Mouse (Mus musculus): ENCODE results near the gene Zbtb9. TPM values are rescaled to one million over a fixed set of nuclear protein-coding genes. Genes with fewer than 3 reads are reported as not detected.

Zbtb9 gene
- total and polyA plus RNA-seq, 2 experiments from 2014 or later: 4.0 to 5.4 TPM

GRCm38 (mm10) chr17:26949866-26950265 is 23.1 kb upstream of the Zbtb9 start:
- Histone ChIP-seq H3K4me2 (ENCODE audit: low read depth, low read length) (no peak overlapping the region), H3K27ac (ENCODE audit: low read depth) (0 out of 2 replicates have a peak overlapping the region, but pooled peaks have one; percentile 15), H3K36me3 (replicated peaks; ENCODE audit: control insufficient read depth, insufficient read depth, low read length) (no peaks in the 10 kb centered on the region), H3K4me1 (ENCODE audit: control insufficient read depth, insufficient read depth) (peaks cover 44% of the 10 kb centered on the region), H3K9me3 (replicated peaks; ENCODE audit: control insufficient read depth, low read length) (no peaks in the 10 kb centered on the region), H3K27me3 (ENCODE audit: control insufficient read depth, insufficient read depth, low read length) (no peaks in the 10 kb centered on the region), H3K9ac (replicated peaks; ENCODE audit: low read depth, low read length) (no peak overlapping the region), H3K4me3 (ENCODE audit: low read depth, low read length) (no peak overlapping the region)
- WGBS: 61% methylated on average over 5 of the region's 5 CpGs
- no peak for DNase-seq (ENCODE audit: low spot score)
- no peak for TF ChIP-seq CTCF (IDR thresholded peaks at IDR 0.05; ENCODE audit: low read depth)
- ATAC-seq (ENCODE audit: insufficient read depth, low read depth): no peak

GRCm38 (mm10) chr17:26950560-26951288 is 22.2 kb upstream of the Zbtb9 start:
- no peak overlapping the region for H3K27ac ChIP-seq (ENCODE audit: low read depth)
- WGBS: 46% methylated on average over 7 of the region's 7 CpGs
- no peaks in the 10 kb centered on the region for H3K9me3 ChIP-seq (replicated peaks; ENCODE audit: control insufficient read depth, low read length)
- peak overlapping the region; percentile 57 for H3K4me2 ChIP-seq (ENCODE audit: low read depth, low read length)
- H3K9ac ChIP-seq (replicated peaks; ENCODE audit: low read depth, low read length): no peak overlapping the region
- no peaks in the 10 kb centered on the region for H3K27me3 ChIP-seq (ENCODE audit: control insufficient read depth, insufficient read depth, low read length)
- DNase-seq (ENCODE audit: low spot score) (no peak), ATAC-seq (ENCODE audit: insufficient read depth, low read depth) (no peak)
- H3K4me3 ChIP-seq (ENCODE audit: low read depth, low read length): peak overlapping the region; percentile 31
- TF ChIP-seq EP300 (IDR thresholded peaks at IDR 0.05; ENCODE audit: low read depth): no peak
- TF ChIP-seq CTCF (IDR thresholded peaks at IDR 0.05; ENCODE audit: low read depth): no peak
- H3K36me3 ChIP-seq (replicated peaks; ENCODE audit: control insufficient read depth, insufficient read depth, low read length): no peaks in the 10 kb centered on the region
- peaks cover 48% of the 10 kb centered on the region for H3K4me1 ChIP-seq (ENCODE audit: control insufficient read depth, insufficient read depth)

GRCm38 (mm10) chr17:26951406-26951805 is 21.6 kb upstream of the Zbtb9 start:
- Histone ChIP-seq H3K36me3 (replicated peaks; ENCODE audit: control insufficient read depth, insufficient read depth, low read length) (no peaks in the 10 kb centered on the region), H3K4me3 (ENCODE audit: low read depth, low read length) (peak overlapping the region; percentile 31), H3K27ac (ENCODE audit: low read depth) (no peak overlapping the region), H3K27me3 (ENCODE audit: control insufficient read depth, insufficient read depth, low read length) (no peaks in the 10 kb centered on the region), H3K9me3 (replicated peaks; ENCODE audit: control insufficient read depth, low read length) (no peaks in the 10 kb centered on the region), H3K9ac (replicated peaks; ENCODE audit: low read depth, low read length) (peak overlapping the region; percentile 31; the same call in 1 of the 2 replicates), H3K4me2 (ENCODE audit: low read depth, low read length) (peak overlapping the region; percentile 57), H3K4me1 (ENCODE audit: control insufficient read depth, insufficient read depth) (peaks cover 48% of the 10 kb centered on the region)
- DNase-seq (ENCODE audit: low spot score) (peak; percentile 52), ATAC-seq (ENCODE audit: insufficient read depth, low read depth) (peak; percentile 37; the same call in 1 of the 2 replicates)
- WGBS: 6% methylated on average over 11 of the region's 11 CpGs
- TF ChIP-seq EP300 (IDR thresholded peaks at IDR 0.05; ENCODE audit: low read depth) (no peak), CTCF (IDR thresholded peaks at IDR 0.05; ENCODE audit: low read depth) (no peak)

GRCm38 (mm10) chr17:26951952-26952877 is 20.8 kb upstream of the Zbtb9 start:
- Histone ChIP-seq H3K9ac (replicated peaks; ENCODE audit: low read depth, low read length) (peak overlapping the region; percentile 31), H3K4me3 (ENCODE audit: low read depth, low read length) (peak overlapping the region; percentile 31), H3K36me3 (replicated peaks; ENCODE audit: control insufficient read depth, insufficient read depth, low read length) (no peaks in the 10 kb centered on the region), H3K4me2 (ENCODE audit: low read depth, low read length) (peak overlapping the region; percentile 57), H3K4me1 (ENCODE audit: control insufficient read depth, insufficient read depth) (peaks cover 48% of the 10 kb centered on the region), H3K9me3 (replicated peaks; ENCODE audit: control insufficient read depth, low read length) (no peaks in the 10 kb centered on the region), H3K27me3 (ENCODE audit: control insufficient read depth, insufficient read depth, low read length) (no peaks in the 10 kb centered on the region), H3K27ac (ENCODE audit: low read depth) (no peak overlapping the region)
- ATAC-seq (ENCODE audit: insufficient read depth, low read depth) (no peak), DNase-seq (ENCODE audit: low spot score) (no peak)
- 43% methylated on average over 20 of the region's 23 CpGs for WGBS
- TF ChIP-seq CTCF (IDR thresholded peaks at IDR 0.05; ENCODE audit: low read depth): no peak
- no peak for TF ChIP-seq EP300 (IDR thresholded peaks at IDR 0.05; ENCODE audit: low read depth)

GRCm38 (mm10) chr17:26953201-26953600 is 19.8 kb upstream of the Zbtb9 start:
- H3K4me3 ChIP-seq (ENCODE audit: low read depth, low read length): no peak overlapping the region
- DNase-seq (ENCODE audit: low spot score): no peak
- H3K4me1 ChIP-seq (ENCODE audit: control insufficient read depth, insufficient read depth): peaks cover 48% of the 10 kb centered on the region
- no peak for ATAC-seq (ENCODE audit: insufficient read depth, low read depth)
- H3K27me3 ChIP-seq (ENCODE audit: control insufficient read depth, insufficient read depth, low read length): no peaks in the 10 kb centered on the region
- TF ChIP-seq CTCF (IDR thresholded peaks at IDR 0.05; ENCODE audit: low read depth) (no peak), EP300 (IDR thresholded peaks at IDR 0.05; ENCODE audit: low read depth) (no peak)
- 41% methylated on average over 6 of the region's 6 CpGs for WGBS
- H3K36me3 ChIP-seq (replicated peaks; ENCODE audit: control insufficient read depth, insufficient read depth, low read length): 0 out of 2 replicates have a peak, but pooled peaks cover 4% of the 10 kb centered on the region
- no peaks in the 10 kb centered on the region for H3K9me3 ChIP-seq (replicated peaks; ENCODE audit: control insufficient read depth, low read length)
- H3K4me2 ChIP-seq (ENCODE audit: low read depth, low read length): peak overlapping the region; percentile 58
- H3K27ac ChIP-seq (ENCODE audit: low read depth): peak overlapping the region; percentile 18; the same call in 1 of the 2 replicates
- peak overlapping the region; percentile 42 for H3K9ac ChIP-seq (replicated peaks; ENCODE audit: low read depth, low read length)
